Mouse (Mus musculus): Measurements from ENCODE around the gene Wnk3. TPM values are rescaled to one million over a fixed set of nuclear protein-coding genes. Genes with fewer than 3 reads are reported as not detected.
A peak's percentile ranks its signal among the peaks of the same experiment; 100 is the strongest.
"Not testable (repeated sequence)": the region's sequence is repeated elsewhere in the genome, so short reads cannot be mapped to it uniquely, and the experiment has no call there.

The Wnk3 gene
- polyA plus RNA-seq (2016; fragmentation: Nextera tagmentation; extraction: Ambion mirVana) = 7.5 and 9.0 TPM in 2 replicates

- Histone ChIP-seq H3K27ac (replicated peaks) (no peak within 1 kb of the TSS), H3K36me3 (peaks cover 5% of the 10 kb centered on the region; the same call in 1 of the 2 replicates), H3K9me3 (replicated peaks) (no peaks in the 10 kb centered on the region), H3K27me3 (ENCODE audit: low read depth, poor library complexity, severe bottlenecking) (peaks cover 3% of the 10 kb centered on the region; the same call in 1 of the 2 replicates), H3K4me3 (no peak within 1 kb of the TSS), H3K4me1 (no peaks in the 10 kb centered on the region)
- 94% methylated on average over 2 of the region's 2 CpGs for WGBS
- DNase-seq (ENCODE audit: low spot score) = no peak
Measured at GRCm38 (mm10) chrX:151197778-151198177, at the start of gene Wnk3. TSS of gene Wnk3 (plus strand) at chrX:151198078.

GRCm38 (mm10) chrX:151158414-151158813 lies 39.5 kb upstream of the Wnk3 start:
- H3K36me3 ChIP-seq = no peaks in the 10 kb centered on the region
- H3K9me3 ChIP-seq (replicated peaks) = no peaks in the 10 kb centered on the region
- 76% methylated on average over 6 of the region's 6 CpGs for WGBS

GRCm38 (mm10) chrX:151168438-151169131 lies 29.3 kb upstream of the Wnk3 start:
- Histone ChIP-seq H3K36me3 (0 out of 2 replicates have a peak, but pooled peaks cover 6% of the 10 kb centered on the region), H3K4me3 (peak overlapping the region; percentile 57), H3K9me3 (replicated peaks) (no peaks in the 10 kb centered on the region), H3K27ac (replicated peaks) (peak overlapping the region; percentile 87), H3K4me1 (peaks cover 5% of the 10 kb centered on the region; the same call in 1 of the 2 replicates), H3K27me3 (ENCODE audit: low read depth, poor library complexity, severe bottlenecking) (peaks cover 6% of the 10 kb centered on the region; the same call in 1 of the 2 replicates)
- DNase-seq (ENCODE audit: low spot score) = peak; percentile 81
- WGBS = 14% methylated on average over 23 of the region's 25 CpGs

More at GRCm38 (mm10) chrX:151158414-151158813, 39.5 kb upstream of the Wnk3 start:
- 0 out of 2 replicates have a peak, but pooled peaks cover 3% of the 10 kb centered on the region for H3K27me3 ChIP-seq (ENCODE audit: low read depth, poor library complexity, severe bottlenecking)
- no peak overlapping the region for H3K4me3 ChIP-seq
- no peak for DNase-seq (ENCODE audit: low spot score)
- H3K27ac ChIP-seq (replicated peaks) = no peak overlapping the region
- H3K4me1 ChIP-seq = no peaks in the 10 kb centered on the region

GRCm38 (mm10) chrX:151169261-151169961 lies 28.5 kb upstream of the Wnk3 start:
- H3K27ac ChIP-seq (replicated peaks) = peak overlapping the region; percentile 87
- H3K27me3 ChIP-seq (ENCODE audit: low read depth, poor library complexity, severe bottlenecking) = peaks cover 6% of the 10 kb centered on the region; the same call in 1 of the 2 replicates
- peak; percentile 87 for DNase-seq (ENCODE audit: low spot score)
- H3K4me3 ChIP-seq = peak overlapping the region; percentile 57
- 0 out of 2 replicates have a peak, but pooled peaks cover 6% of the 10 kb centered on the region for H3K36me3 ChIP-seq
- H3K9me3 ChIP-seq (replicated peaks) = no peaks in the 10 kb centered on the region
- peaks cover 5% of the 10 kb centered on the region; the same call in 1 of the 2 replicates for H3K4me1 ChIP-seq
- WGBS = 23% methylated on average over 42 of the region's 58 CpGs

GRCm38 (mm10) chrX:151173134-151173533 lies 24.7 kb upstream of the Wnk3 start:
- not testable (repeated sequence) for H3K27me3 ChIP-seq (ENCODE audit: low read depth, poor library complexity, severe bottlenecking); DNase-seq (ENCODE audit: low spot score); H3K4me3 ChIP-seq; H3K4me1 ChIP-seq; H3K36me3 ChIP-seq; H3K9me3 ChIP-seq (replicated peaks); H3K27ac ChIP-seq (replicated peaks)
- 75% methylated on average over 3 of the region's 3 CpGs for WGBS

GRCm38 (mm10) chrX:151298329-151298728 lies 100.5 kb downstream of the Wnk3 start:
- Histone ChIP-seq H3K4me1 (no peaks in the 10 kb centered on the region), H3K9me3 (replicated peaks) (no peaks in the 10 kb centered on the region), H3K27ac (replicated peaks) (no peak overlapping the region), H3K27me3 (ENCODE audit: low read depth, poor library complexity, severe bottlenecking) (peaks cover 12% of the 10 kb centered on the region; the same call in 1 of the 2 replicates), H3K4me3 (no peak overlapping the region), H3K36me3 (peaks cover 7% of the 10 kb centered on the region; the same call in 1 of the 2 replicates)
- no peak for DNase-seq (ENCODE audit: low spot score)

GRCm38 (mm10) chrX:151313732-151314131 lies 115.9 kb downstream of the Wnk3 start:
- no peak overlapping the region for H3K4me3 ChIP-seq
- DNase-seq (ENCODE audit: low spot score) = no peak
- no peak overlapping the region for H3K27ac ChIP-seq (replicated peaks)
- WGBS = 85% methylated on average over 4 of the region's 4 CpGs
- H3K4me1 ChIP-seq = no peaks in the 10 kb centered on the region
- H3K36me3 ChIP-seq = no peaks in the 10 kb centered on the region
- no peaks in the 10 kb centered on the region for H3K9me3 ChIP-seq (replicated peaks)
- peaks cover 46% of the 10 kb centered on the region for H3K27me3 ChIP-seq (ENCODE audit: low read depth, poor library complexity, severe bottlenecking)

GRCm38 (mm10) chrX:151333615-151334014 lies 135.7 kb downstream of the Wnk3 start:
- H3K4me3 ChIP-seq = no peak overlapping the region
- H3K27me3 ChIP-seq (ENCODE audit: low read depth, poor library complexity, severe bottlenecking) = peaks cover 42% of the 10 kb centered on the region
- H3K9me3 ChIP-seq (replicated peaks) = no peaks in the 10 kb centered on the region
- no peaks in the 10 kb centered on the region for H3K4me1 ChIP-seq
- DNase-seq (ENCODE audit: low spot score) = no peak
- WGBS = 83% methylated on average over 2 of the region's 2 CpGs
- H3K36me3 ChIP-seq = no peaks in the 10 kb centered on the region
- H3K27ac ChIP-seq (replicated peaks) = no peak overlapping the region

- H3K27ac ChIP-seq (replicated peaks) = no peak overlapping the region
- no peak overlapping the region for H3K4me3 ChIP-seq
- peaks cover 82% of the 10 kb centered on the region for H3K27me3 ChIP-seq (ENCODE audit: low read depth, poor library complexity, severe bottlenecking)
- no peaks in the 10 kb centered on the region for H3K9me3 ChIP-seq (replicated peaks)
- H3K4me1 ChIP-seq = no peaks in the 10 kb centered on the region
- 72% methylated on average over 4 of the region's 4 CpGs for WGBS
- DNase-seq (ENCODE audit: low spot score) = no peak
- H3K36me3 ChIP-seq = no peaks in the 10 kb centered on the region
Measured at GRCm38 (mm10) chrX:151337804-151338203, 139.9 kb downstream of the Wnk3 start.

GRCm38 (mm10) chrX:151343761-151344500 lies 146.1 kb downstream of the Wnk3 start, which contains the start of gene Fam120c:
TSS of gene Fam120c (plus strand) at chrX:151344175.
- peak; percentile 84 for DNase-seq (ENCODE audit: low spot score)
- Histone ChIP-seq H3K9me3 (replicated peaks) (no peaks in the 10 kb centered on the region), H3K27ac (replicated peaks) (peak within 1 kb of the TSS; percentile 88), H3K4me3 (peak within 1 kb of the TSS; percentile 73), H3K4me1 (peaks cover 19% of the 10 kb centered on the region), H3K27me3 (ENCODE audit: low read depth, poor library complexity, severe bottlenecking) (peaks cover 88% of the 10 kb centered on the region), H3K36me3 (peaks cover 4% of the 10 kb centered on the region; the same call in 1 of the 2 replicates)
- WGBS = 22% methylated on average over 53 of the region's 56 CpGs

- H3K36me3 ChIP-seq = peaks cover 6% of the 10 kb centered on the region; the same call in 1 of the 2 replicates
- H3K4me1 ChIP-seq = peaks cover 19% of the 10 kb centered on the region
- peak overlapping the region; percentile 88 for H3K27ac ChIP-seq (replicated peaks)
- 18% methylated on average over 33 of the region's 33 CpGs for WGBS
- peak; percentile 36 for DNase-seq (ENCODE audit: low spot score)
- H3K27me3 ChIP-seq (ENCODE audit: low read depth, poor library complexity, severe bottlenecking) = peaks cover 87% of the 10 kb centered on the region
- H3K9me3 ChIP-seq (replicated peaks) = no peaks in the 10 kb centered on the region
- peak overlapping the region; percentile 73 for H3K4me3 ChIP-seq
Measured at GRCm38 (mm10) chrX:151344501-151344984, 146.7 kb downstream of the Wnk3 start.

Data from midbrain, embryonic 10.5 days (tissue).